Mouse (Mus musculus): ENCODE data around the gene Slc38a6. TPM values are rescaled to one million over a fixed set of nuclear protein-coding genes. Genes with fewer than 3 reads are reported as not detected.

The Slc38a6 gene
- polyA plus RNA-seq, 1 experiment, result 32.7 TPM

GRCm38 (mm10) chr12:73350982-73351381 is 64.4 kb downstream of the Slc38a6 start:
- Histone ChIP-seq H3K27me3 (ENCODE audit: control insufficient read depth, insufficient read depth, low read length) (no peaks in the 10 kb centered on the region), H3K27ac (ENCODE audit: control insufficient read depth, insufficient read depth, low read length) (no peak overlapping the region), H3K36me3 (ENCODE audit: control insufficient read depth, insufficient read depth, low read length) (no peaks in the 10 kb centered on the region), H3K4me1 (replicated peaks; ENCODE audit: control insufficient read depth, insufficient read depth, low read length) (no peaks in the 10 kb centered on the region), H3K4me3 (ENCODE audit: control insufficient read depth, insufficient read depth, low read length) (no peak overlapping the region)
- DNase-seq, result no peak
- TF ChIP-seq POLR2A (IDR thresholded peaks at IDR 0.05; ENCODE audit: control insufficient read depth, extremely low read depth, insufficient read depth, low read length, poor library complexity), result no peak
- TF ChIP-seq CTCF (IDR thresholded peaks at IDR 0.05; ENCODE audit: borderline replicate concordance, control insufficient read depth, extremely low read depth, insufficient read depth, low read length, poor library complexity), result no peak
- 95% methylated on average over 9 of the region's 9 CpGs for WGBS

DNA sequence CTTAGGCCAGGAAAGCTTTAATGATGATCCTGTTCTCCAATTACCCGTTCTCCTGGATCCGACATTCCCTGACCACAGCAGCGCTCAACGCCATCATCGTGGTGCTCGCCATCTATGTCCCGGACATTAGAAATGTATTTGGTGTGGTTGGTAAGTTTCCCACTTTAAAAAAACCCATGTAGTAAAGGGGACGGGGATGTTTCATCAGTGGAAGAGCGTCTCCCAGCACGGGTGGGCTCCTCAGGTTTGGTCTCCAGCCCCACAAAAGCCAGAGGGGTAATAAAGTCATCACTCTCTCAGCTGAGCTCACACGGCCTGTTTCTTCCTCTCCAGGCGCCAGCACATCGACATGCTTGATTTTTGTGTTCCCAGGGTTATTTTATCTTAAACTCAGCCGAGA is 65.2 kb downstream of the Slc38a6 start:
- H3K4me3 ChIP-seq (ENCODE audit: control insufficient read depth, insufficient read depth, low read length), result no peak overlapping the region
- WGBS, result 94% methylated on average over 14 of the region's 14 CpGs
- no peaks in the 10 kb centered on the region for H3K27me3 ChIP-seq (ENCODE audit: control insufficient read depth, insufficient read depth, low read length)
- no peaks in the 10 kb centered on the region for H3K4me1 ChIP-seq (replicated peaks; ENCODE audit: control insufficient read depth, insufficient read depth, low read length)
- H3K36me3 ChIP-seq (ENCODE audit: control insufficient read depth, insufficient read depth, low read length), result no peaks in the 10 kb centered on the region
- no peak overlapping the region for H3K27ac ChIP-seq (ENCODE audit: control insufficient read depth, insufficient read depth, low read length)
- DNase-seq, result no peak
- TF ChIP-seq POLR2A (IDR thresholded peaks at IDR 0.05; ENCODE audit: control insufficient read depth, extremely low read depth, insufficient read depth, low read length, poor library complexity) (no peak), CTCF (IDR thresholded peaks at IDR 0.05; ENCODE audit: borderline replicate concordance, control insufficient read depth, extremely low read depth, insufficient read depth, low read length, poor library complexity) (no peak)

DNA sequence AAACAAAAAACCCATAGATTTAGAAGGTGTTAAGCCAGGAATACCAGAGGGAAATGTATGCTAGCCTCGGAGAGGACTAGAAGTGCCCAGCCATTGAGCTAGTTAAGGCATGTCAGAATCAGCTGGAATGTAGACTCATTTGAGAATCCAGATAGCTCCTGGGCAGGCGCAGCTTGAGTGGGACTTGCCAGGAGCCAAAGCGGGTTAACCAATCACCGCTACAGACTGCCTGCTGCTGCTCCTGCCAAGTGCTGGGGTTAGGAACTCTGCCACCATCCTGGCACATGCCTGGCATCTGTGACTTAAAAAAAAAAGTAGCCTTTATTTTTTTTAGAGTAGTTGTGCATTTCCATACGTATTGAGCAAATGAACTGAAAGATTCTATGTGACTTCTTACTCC is 66.8 kb downstream of the Slc38a6 start:
- Histone ChIP-seq H3K4me1 (replicated peaks; ENCODE audit: control insufficient read depth, insufficient read depth, low read length) (no peaks in the 10 kb centered on the region), H3K27me3 (ENCODE audit: control insufficient read depth, insufficient read depth, low read length) (no peaks in the 10 kb centered on the region), H3K36me3 (ENCODE audit: control insufficient read depth, insufficient read depth, low read length) (no peaks in the 10 kb centered on the region), H3K27ac (ENCODE audit: control insufficient read depth, insufficient read depth, low read length) (no peak overlapping the region), H3K4me3 (ENCODE audit: control insufficient read depth, insufficient read depth, low read length) (no peak overlapping the region)
- no peak for TF ChIP-seq POLR2A (IDR thresholded peaks at IDR 0.05; ENCODE audit: control insufficient read depth, extremely low read depth, insufficient read depth, low read length, poor library complexity)
- TF ChIP-seq CTCF (IDR thresholded peaks at IDR 0.05; ENCODE audit: borderline replicate concordance, control insufficient read depth, extremely low read depth, insufficient read depth, low read length, poor library complexity), result no peak
- WGBS, result 97% methylated on average over 5 of the region's 5 CpGs
- no peak for DNase-seq

GRCm38 (mm10) chr12:73354521-73354920 is 67.9 kb downstream of the Slc38a6 start:
- TF ChIP-seq POLR2A (IDR thresholded peaks at IDR 0.05; ENCODE audit: control insufficient read depth, extremely low read depth, insufficient read depth, low read length, poor library complexity) (no peak), CTCF (IDR thresholded peaks at IDR 0.05; ENCODE audit: borderline replicate concordance, control insufficient read depth, extremely low read depth, insufficient read depth, low read length, poor library complexity) (no peak)

DNA sequence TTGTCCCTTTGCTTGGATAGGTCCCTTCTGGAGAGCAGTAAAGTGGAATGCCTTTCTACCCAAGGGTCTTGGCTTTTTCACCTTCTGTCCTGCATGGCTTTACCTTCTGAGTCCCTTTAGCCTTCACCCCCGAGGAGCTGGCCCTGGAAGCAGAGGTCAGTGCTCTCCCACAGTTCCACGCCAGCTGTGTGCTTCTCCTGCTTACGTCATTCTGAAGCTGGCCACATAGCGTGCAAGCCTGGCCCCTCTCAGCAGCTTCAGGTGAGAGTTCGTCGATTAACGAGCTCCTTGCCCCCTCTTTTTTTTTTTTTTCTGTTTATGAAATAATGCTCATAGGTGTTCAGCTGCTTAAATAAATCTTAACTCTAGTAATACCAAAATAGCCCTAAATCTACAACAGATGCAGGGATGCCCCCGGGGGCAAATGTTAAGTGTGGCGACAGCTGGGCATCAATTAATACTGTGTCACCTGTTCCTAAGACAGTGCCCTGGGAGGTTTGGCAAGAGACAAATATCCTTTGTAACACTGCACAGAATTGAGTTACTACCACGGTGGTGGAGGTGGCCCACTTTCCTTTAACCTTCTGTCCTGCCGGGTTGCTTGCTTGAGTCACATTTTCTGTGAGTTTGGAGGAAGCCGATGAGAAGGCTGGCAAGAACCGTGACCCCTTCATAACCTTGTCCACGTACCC is 68.7 kb downstream of the Slc38a6 start:
- no peak overlapping the region for H3K27ac ChIP-seq (ENCODE audit: control insufficient read depth, insufficient read depth, low read length)
- no peaks in the 10 kb centered on the region for H3K4me1 ChIP-seq (replicated peaks; ENCODE audit: control insufficient read depth, insufficient read depth, low read length)
- DNase-seq, result no peak
- H3K4me3 ChIP-seq (ENCODE audit: control insufficient read depth, insufficient read depth, low read length), result no peak overlapping the region
- TF ChIP-seq POLR2A (IDR thresholded peaks at IDR 0.05; ENCODE audit: control insufficient read depth, extremely low read depth, insufficient read depth, low read length, poor library complexity), result no peak
- no peak for TF ChIP-seq CTCF (IDR thresholded peaks at IDR 0.05; ENCODE audit: borderline replicate concordance, control insufficient read depth, extremely low read depth, insufficient read depth, low read length, poor library complexity)
- 96% methylated on average over 14 of the region's 14 CpGs for WGBS
- no peaks in the 10 kb centered on the region for H3K27me3 ChIP-seq (ENCODE audit: control insufficient read depth, insufficient read depth, low read length)
- H3K36me3 ChIP-seq (ENCODE audit: control insufficient read depth, insufficient read depth, low read length), result no peaks in the 10 kb centered on the region

More at GRCm38 (mm10) chr12:73354521-73354920, 67.9 kb downstream of the Slc38a6 start:
- 90% methylated on average over 4 of the region's 4 CpGs for WGBS
- Histone ChIP-seq H3K36me3 (ENCODE audit: control insufficient read depth, insufficient read depth, low read length) (no peaks in the 10 kb centered on the region), H3K27ac (ENCODE audit: control insufficient read depth, insufficient read depth, low read length) (no peak overlapping the region), H3K27me3 (ENCODE audit: control insufficient read depth, insufficient read depth, low read length) (no peaks in the 10 kb centered on the region), H3K4me1 (replicated peaks; ENCODE audit: control insufficient read depth, insufficient read depth, low read length) (no peaks in the 10 kb centered on the region), H3K4me3 (ENCODE audit: control insufficient read depth, insufficient read depth, low read length) (no peak overlapping the region)
- DNase-seq, result no peak

GRCm38 (mm10) chr12:73356696-73357095 is 70.1 kb downstream of the Slc38a6 start:
- Histone ChIP-seq H3K27me3 (ENCODE audit: control insufficient read depth, insufficient read depth, low read length) (no peaks in the 10 kb centered on the region), H3K36me3 (ENCODE audit: control insufficient read depth, insufficient read depth, low read length) (no peaks in the 10 kb centered on the region), H3K4me1 (replicated peaks; ENCODE audit: control insufficient read depth, insufficient read depth, low read length) (no peaks in the 10 kb centered on the region), H3K4me3 (ENCODE audit: control insufficient read depth, insufficient read depth, low read length) (no peak overlapping the region), H3K27ac (ENCODE audit: control insufficient read depth, insufficient read depth, low read length) (no peak overlapping the region)
- WGBS, result 83% methylated on average over 2 of the region's 2 CpGs
- no peak for DNase-seq
- TF ChIP-seq POLR2A (IDR thresholded peaks at IDR 0.05; ENCODE audit: control insufficient read depth, extremely low read depth, insufficient read depth, low read length, poor library complexity) (no peak), CTCF (IDR thresholded peaks at IDR 0.05; ENCODE audit: borderline replicate concordance, control insufficient read depth, extremely low read depth, insufficient read depth, low read length, poor library complexity) (no peak)
